11 mouse cellular contexts compared by ENCODE assay signal in the genomic region with DNA sequence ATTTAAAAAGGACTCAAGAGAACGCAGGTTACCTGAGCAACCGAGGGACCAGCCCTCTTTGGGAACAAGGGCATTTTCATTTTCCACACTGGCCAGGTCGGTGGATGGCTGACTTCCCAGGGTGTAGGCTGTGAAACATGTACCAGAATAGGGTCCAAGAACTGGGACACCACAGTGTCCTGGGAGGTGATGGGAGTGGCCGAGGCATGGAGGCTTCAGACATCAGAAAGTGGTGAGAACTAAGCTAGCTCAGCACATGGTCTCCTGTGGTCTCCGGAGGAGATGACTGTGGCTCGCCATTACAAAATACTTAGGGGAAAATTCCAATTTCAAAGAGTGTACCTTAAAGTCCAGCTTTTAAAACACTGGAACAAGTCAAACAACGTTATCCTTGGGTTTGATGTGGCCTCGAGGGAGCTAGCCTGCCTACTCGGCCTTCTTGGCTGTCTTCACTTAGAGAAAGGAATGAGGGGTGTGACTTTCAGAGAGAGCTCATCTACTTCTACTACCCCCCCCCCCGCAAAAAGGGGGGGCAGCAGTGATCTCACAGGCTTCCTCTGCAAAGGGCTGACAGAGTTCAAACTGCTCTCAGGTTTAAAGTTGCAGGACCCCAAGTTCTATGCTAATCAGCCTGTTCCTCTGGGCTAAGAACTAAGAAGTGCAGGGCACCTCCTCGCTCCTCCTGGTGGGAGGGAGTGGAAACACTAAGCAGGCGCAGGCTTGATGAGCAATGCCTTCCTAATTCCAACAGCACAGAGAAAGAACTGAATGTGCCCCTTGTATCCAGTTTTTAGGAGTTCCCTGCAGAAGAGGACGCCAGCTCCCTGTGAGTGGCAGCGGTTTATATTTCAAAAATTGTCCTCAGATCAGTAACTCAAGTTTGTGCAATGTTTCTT. TPM values are rescaled to one million over a fixed set of nuclear protein-coding genes. Genes with fewer than 3 reads are reported as not detected.
DNase-seq lines count a peak whose midpoint lies in the region; ATAC-seq and TF ChIP-seq lines count a peak whose summit lies in the region.
"Had no signal": no experiment of that assay in that cellular context is flagged by ENCODE, and none has a peak within 500 bp of the region (broad histone marks: within the 10 kb centered on the region; RNA-seq: fewer than 3 reads in every experiment).

No protein-coding gene starts in this region.

- 70% methylated on average over 14 of the region's 14 CpGs for WGBS in heart, embryonic 11.5 days (ENCODE audit: insufficient replicate concordance)
- 73% methylated on average over 14 of the region's 14 CpGs for WGBS in midbrain, postnatal 0 days
- 72% methylated on average over 14 of the region's 14 CpGs for WGBS in midbrain, embryonic 13.5 days

- H3K4me1 ChIP-seq in heart, embryonic 11.5 days (ENCODE audit: control insufficient read depth, insufficient read depth, low read length) = no peaks in the 10 kb centered on the region
- H3K4me1 ChIP-seq in midbrain, postnatal 0 days (ENCODE audit: insufficient read depth, low read length) = no peaks in the 10 kb centered on the region
- H3K4me1 ChIP-seq in midbrain, embryonic 13.5 days (replicated peaks) = no peaks in the 10 kb centered on the region
- H3K4me1 ChIP-seq: hindbrain, embryonic 15.5 days; liver, embryonic 13.5 days had no signal

- peak; percentile 38 for TF ChIP-seq CTCF in midbrain, postnatal 0 days (IDR thresholded peaks at IDR 0.05)

- H3K4me2 ChIP-seq in heart, embryonic 11.5 days = no peak overlapping the region
- H3K4me2 ChIP-seq in midbrain, postnatal 0 days (ENCODE audit: low read depth, low read length, poor library complexity, severe bottlenecking) = no peak overlapping the region
- no peak overlapping the region for H3K4me2 ChIP-seq in midbrain, embryonic 13.5 days (replicated peaks)
- H3K4me2 ChIP-seq: embryonic facial prominence, embryonic 12.5 days; hindbrain, embryonic 15.5 days; liver, embryonic 13.5 days had no signal

- no peaks in the 10 kb centered on the region for H3K27me3 ChIP-seq in heart, embryonic 11.5 days (ENCODE audit: control insufficient read depth, insufficient read depth, low read length)
- H3K27me3 ChIP-seq in midbrain, postnatal 0 days (ENCODE audit: insufficient read depth, low read length) = no peaks in the 10 kb centered on the region
- no peaks in the 10 kb centered on the region for H3K27me3 ChIP-seq in midbrain, embryonic 13.5 days
- H3K27me3 ChIP-seq: embryonic facial prominence, embryonic 12.5 days; hindbrain, embryonic 15.5 days; liver, embryonic 13.5 days had no signal

- H3K36me3 ChIP-seq in heart, embryonic 11.5 days (ENCODE audit: control insufficient read depth, insufficient read depth, low read length) = peaks cover 1% of the 10 kb centered on the region; the same call in 1 of the 2 replicates
- peaks cover 25% of the 10 kb centered on the region for H3K36me3 ChIP-seq in midbrain, postnatal 0 days (ENCODE audit: insufficient read depth, low read length)
- H3K36me3 ChIP-seq in midbrain, embryonic 13.5 days = peaks cover 48% of the 10 kb centered on the region

- ATAC-seq in heart, embryonic 11.5 days (replicated peaks; ENCODE audit: insufficient number of reproducible peaks, low FRiP score, low TSS enrichment) = no peak
- no peak for ATAC-seq in midbrain, postnatal 0 days (ENCODE audit: low FRiP score)
- ATAC-seq in midbrain, embryonic 13.5 days = no peak

- H3K9me3 ChIP-seq in heart, embryonic 11.5 days (replicated peaks; ENCODE audit: control insufficient read depth, low read length) = no peaks in the 10 kb centered on the region
- H3K9me3 ChIP-seq in midbrain, postnatal 0 days (ENCODE audit: low read length) = no peaks in the 10 kb centered on the region
- H3K9me3 ChIP-seq in midbrain, embryonic 13.5 days = no peaks in the 10 kb centered on the region
- H3K9me3 ChIP-seq: embryonic facial prominence, embryonic 12.5 days; hindbrain, embryonic 15.5 days; liver, embryonic 13.5 days had no signal

- DNase-seq in heart, adult 18-20 months = peak; percentile 35 to 37
- no peak for DNase-seq in midbrain, postnatal 0 days (ENCODE audit: low spot score)
- peak; percentile 64 for DNase-seq in gastrocnemius, postnatal 25 days
- DNase-seq in thymus, postnatal 14 days = peak; percentile 33
- DNase-seq in ovary, postnatal 36 days (ENCODE audit: low spot score) = no peak
- DNase-seq in layer of hippocampus, postnatal 10 days (ENCODE audit: low spot score in 2 of 2) = no peak
- DNase-seq: liver, embryonic 13.5 days had no signal

- H3K9ac ChIP-seq in heart, embryonic 11.5 days (ENCODE audit: low read depth, low read length) = no peak overlapping the region
- H3K9ac ChIP-seq in midbrain, postnatal 0 days (replicated peaks; ENCODE audit: low read length, poor library complexity, severe bottlenecking) = no peak overlapping the region
- no peak overlapping the region for H3K9ac ChIP-seq in midbrain, embryonic 13.5 days (replicated peaks)
- H3K9ac ChIP-seq: embryonic facial prominence, embryonic 12.5 days; hindbrain, embryonic 15.5 days; liver, embryonic 13.5 days had no signal

- no peak overlapping the region for H3K4me3 ChIP-seq in heart, embryonic 11.5 days (ENCODE audit: low read depth, low read length)
- H3K4me3 ChIP-seq in midbrain, postnatal 0 days (ENCODE audit: low read depth, low read length) = no peak overlapping the region
- H3K4me3 ChIP-seq in midbrain, embryonic 13.5 days (replicated peaks) = no peak overlapping the region
- H3K4me3 ChIP-seq: embryonic facial prominence, embryonic 12.5 days; hindbrain, embryonic 15.5 days; liver, embryonic 13.5 days had no signal

- H3K27ac ChIP-seq in heart, embryonic 11.5 days (ENCODE audit: low read depth, low read length) = no peak overlapping the region
- H3K27ac ChIP-seq in midbrain, postnatal 0 days (ENCODE audit: low read depth, low read length) = no peak overlapping the region
- H3K27ac ChIP-seq in midbrain, embryonic 13.5 days = no peak overlapping the region
- H3K27ac ChIP-seq: embryonic facial prominence, embryonic 12.5 days; hindbrain, embryonic 15.5 days; liver, embryonic 13.5 days had no signal

RNA-seq across cellular contexts. Expression of gene Nin, which starts 54.3 kb away (rescaled TPM):
- total RNA-seq in heart, adult 18-20 months (2021) = 10 to 100 TPM; 14.2 to 18.8 TPM
- polyA plus RNA-seq in heart, embryonic 11.5 days (2014; fragmentation: Nextera tagmentation; extraction: Ambion mirVana) = 7.8 and 9.1 TPM in 2 replicates
- total RNA-seq in midbrain, postnatal 0 days (2014; rRNA removed) = 25.0 and 25.8 TPM in 2 replicates
- polyA plus RNA-seq in midbrain, postnatal 0 days (2015; fragmentation: Nextera tagmentation; extraction: Ambion mirVana) = 4.9 and 7.9 TPM in 2 replicates
- polyA plus RNA-seq in midbrain, embryonic 13.5 days (2015; fragmentation: Nextera tagmentation; extraction: Ambion mirVana) = 14.9 and 16.6 TPM in 2 replicates
- 10 to 100 TPM; 20.4 to 20.9 TPM for total RNA-seq in gastrocnemius, postnatal 25 days (2021)
- total RNA-seq in layer of hippocampus, postnatal 10 days (2021) = 10 to 100 TPM; 59.8 to 85.9 TPM

Comparison
In these comparisons a context has a peak if more than half of its experiments do, and no peak if none do; other contexts are left out.
1. DNase-seq: peak in heart, adult 18-20 months (2 of 2), gastrocnemius, postnatal 25 days (single experiment) and thymus, postnatal 14 days (single experiment); none in midbrain, postnatal 0 days (single experiment), ovary, postnatal 36 days (single experiment) and layer of hippocampus, postnatal 10 days (0 of 2).